Mouse (Mus musculus) midbrain, embryonic 10.5 days (tissue): Measurements from ENCODE around the gene Dph1. TPM values are rescaled to one million over a fixed set of nuclear protein-coding genes. Genes with fewer than 3 reads are reported as not detected.

Experiments
- DNase-seq: peaks from one replicate; pipeline ENCODE4 v3.0.0-alpha.2; 2017; ENCODE audit warnings: low spot score
- H3K27ac ChIP-seq: fragments of 300-500 bp; sonication (generic); replicated peaks from 2 replicates; pipeline ENCODE4 v1.5.1; 2016; ENCODE audit warnings: mild to moderate bottlenecking
- H3K27me3 ChIP-seq: fragments of 300-500 bp; sonication (generic); 2 replicates; pipeline ENCODE4 v1.6.1; 2016; ENCODE audit warnings: low read depth, mild to moderate bottlenecking; ENCODE audit not compliant: poor library complexity, severe bottlenecking
- H3K36me3 ChIP-seq: fragments of 300-500 bp; sonication (generic); 2 replicates; pipeline ENCODE4 v1.6.1; 2016; ENCODE audit warnings: mild to moderate bottlenecking, moderate library complexity
- H3K4me1 ChIP-seq: fragments of 300-500 bp; sonication (generic); 2 replicates; pipeline ENCODE4 v1.6.1; 2016
- H3K4me3 ChIP-seq: fragments of 300-500 bp; sonication (generic); 2 replicates; pipeline ENCODE4 v1.5.1; 2016; ENCODE audit warnings: mild to moderate bottlenecking, moderate library complexity
- H3K9me3 ChIP-seq: fragments of 300-500 bp; sonication (generic); replicated peaks from 2 replicates; pipeline ENCODE4 v1.6.1; 2016; ENCODE audit warnings: mild to moderate bottlenecking
- WGBS: fragments of 180-500 bp; shearing (Covaris S2); methylation state at CpG from one replicate; pipeline ENCODE4 v1.1.7; 2016; 5-methylcytosine and 5-hydroxymethylcytosine counted together
- polyA plus RNA-seq: library from polyadenylated mRNA; unstranded; fragments of >200 nt; fragmentation: Nextera tagmentation; extraction: Ambion mirVana; gene quantifications from 2 replicates; pipeline ENCODE4 v1.2.1, GENCODE M21; 2016

Gene Dph1
- polyA plus RNA-seq, 1 experiment from 2014 or later, result 27.3 TPM

- H3K27me3 ChIP-seq, result no peaks in the 10 kb centered on the region
- no peak for DNase-seq
- H3K9me3 ChIP-seq, result no peaks in the 10 kb centered on the region
- peaks cover 83% of the 10 kb centered on the region for H3K36me3 ChIP-seq
- H3K27ac ChIP-seq, result no peak overlapping the region
- no peak overlapping the region for H3K4me3 ChIP-seq
- WGBS, result 84% methylated on average over 2 of the region's 2 CpGs
- H3K4me1 ChIP-seq, result peaks cover 4% of the 10 kb centered on the region; the same call in 1 of the 2 replicates
Observed at GRCm38 (mm10) chr11:75145841-75146240, 45.2 kb downstream of the Dph1 start.

DNA sequence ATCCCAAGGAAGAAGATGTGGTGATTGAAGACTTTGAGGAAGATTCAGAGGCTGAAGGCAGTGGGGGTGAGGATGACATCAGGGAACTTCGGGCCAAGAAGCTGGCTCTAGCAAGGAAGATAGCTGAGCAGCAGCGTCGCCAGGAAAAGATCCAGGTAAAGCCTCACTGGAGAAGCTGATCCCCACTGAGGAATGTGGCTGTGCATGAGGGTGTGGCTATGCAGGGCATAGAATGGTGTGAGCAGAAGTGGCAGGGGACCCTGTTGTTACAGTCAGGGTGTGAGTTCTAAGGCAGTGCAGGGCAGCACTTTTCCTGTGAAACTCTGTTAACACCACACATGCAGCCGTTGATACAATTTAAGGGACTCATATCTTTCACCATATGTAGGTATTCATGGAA, 48.3 kb downstream of the Dph1 start:
- H3K36me3 ChIP-seq, result peaks cover 73% of the 10 kb centered on the region
- H3K4me1 ChIP-seq, result peaks cover 13% of the 10 kb centered on the region
- H3K27ac ChIP-seq, result no peak overlapping the region
- WGBS, result 90% methylated on average over 4 of the region's 4 CpGs
- no peaks in the 10 kb centered on the region for H3K27me3 ChIP-seq
- no peak overlapping the region for H3K4me3 ChIP-seq
- H3K9me3 ChIP-seq, result no peaks in the 10 kb centered on the region
- no peak for DNase-seq

GRCm38 (mm10) chr11:75141913-75142312, 49.1 kb downstream of the Dph1 start:
- H3K27me3 ChIP-seq, result no peaks in the 10 kb centered on the region
- DNase-seq, result no peak
- 62% methylated on average over 1 of the region's 1 CpGs for WGBS
- no peaks in the 10 kb centered on the region for H3K9me3 ChIP-seq
- no peak overlapping the region for H3K4me3 ChIP-seq
- H3K4me1 ChIP-seq, result peaks cover 12% of the 10 kb centered on the region
- H3K36me3 ChIP-seq, result peaks cover 67% of the 10 kb centered on the region
- H3K27ac ChIP-seq, result no peak overlapping the region

DNA sequence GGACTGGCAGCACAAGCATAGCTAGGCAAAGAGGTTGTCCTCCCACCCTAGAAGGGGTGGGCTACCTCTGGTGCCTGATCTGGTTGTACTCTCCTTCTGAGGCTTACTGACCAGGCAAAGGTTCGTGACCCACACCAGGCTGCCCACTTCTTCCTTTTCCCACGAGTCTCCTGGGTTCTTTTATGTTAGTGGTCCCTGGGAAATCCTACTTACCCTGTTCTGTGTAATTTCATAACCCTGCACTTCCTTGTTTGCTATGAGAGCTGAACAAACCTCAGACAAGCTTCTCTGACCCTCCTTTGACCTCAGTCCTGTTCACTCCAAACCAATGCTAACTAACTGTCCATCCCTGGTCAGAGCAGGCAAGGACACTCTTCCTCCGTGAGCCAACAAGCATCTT, 50.0 kb downstream of the Dph1 start:
- whole genome bisulfite sequencing, result 76% methylated on average over 3 of the region's 3 CpGs
- H3K9me3 ChIP-seq, result no peaks in the 10 kb centered on the region
- DNase-seq, result no peak
- H3K36me3 ChIP-seq, result peaks cover 64% of the 10 kb centered on the region
- H3K27ac ChIP-seq, result no peak overlapping the region
- H3K4me1 ChIP-seq, result peaks cover 12% of the 10 kb centered on the region
- no peak overlapping the region for H3K4me3 ChIP-seq
- H3K27me3 ChIP-seq, result no peaks in the 10 kb centered on the region

DNA sequence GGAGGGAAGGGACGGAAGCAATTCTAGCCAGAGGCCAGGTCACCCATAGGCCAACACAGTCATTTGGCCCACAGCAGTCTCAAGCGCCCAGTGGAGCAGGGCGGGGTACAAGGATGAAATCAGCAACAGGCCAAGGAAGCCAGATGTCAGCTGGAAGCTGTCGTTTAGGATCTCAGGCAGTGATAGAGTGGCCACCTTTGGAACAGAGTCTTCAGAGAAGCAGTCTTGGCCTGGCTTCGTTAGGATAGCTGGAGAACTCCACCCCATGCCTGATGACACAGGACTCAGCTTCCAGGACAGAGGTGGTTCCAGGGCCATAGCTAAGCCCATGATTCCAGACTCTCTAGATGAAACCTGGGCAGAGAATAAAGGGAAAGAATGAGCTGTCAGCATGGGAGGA, 50.6 kb downstream of the Dph1 start:
- H3K9me3 ChIP-seq, result no peaks in the 10 kb centered on the region
- no peak for DNase-seq
- H3K27me3 ChIP-seq, result no peaks in the 10 kb centered on the region
- H3K4me3 ChIP-seq, result no peak overlapping the region
- H3K4me1 ChIP-seq, result peaks cover 12% of the 10 kb centered on the region
- H3K27ac ChIP-seq, result 0 out of 2 replicates have a peak overlapping the region, but pooled peaks have one; percentile 1
- WGBS, result 81% methylated on average over 5 of the region's 5 CpGs
- H3K36me3 ChIP-seq, result peaks cover 59% of the 10 kb centered on the region

DNA sequence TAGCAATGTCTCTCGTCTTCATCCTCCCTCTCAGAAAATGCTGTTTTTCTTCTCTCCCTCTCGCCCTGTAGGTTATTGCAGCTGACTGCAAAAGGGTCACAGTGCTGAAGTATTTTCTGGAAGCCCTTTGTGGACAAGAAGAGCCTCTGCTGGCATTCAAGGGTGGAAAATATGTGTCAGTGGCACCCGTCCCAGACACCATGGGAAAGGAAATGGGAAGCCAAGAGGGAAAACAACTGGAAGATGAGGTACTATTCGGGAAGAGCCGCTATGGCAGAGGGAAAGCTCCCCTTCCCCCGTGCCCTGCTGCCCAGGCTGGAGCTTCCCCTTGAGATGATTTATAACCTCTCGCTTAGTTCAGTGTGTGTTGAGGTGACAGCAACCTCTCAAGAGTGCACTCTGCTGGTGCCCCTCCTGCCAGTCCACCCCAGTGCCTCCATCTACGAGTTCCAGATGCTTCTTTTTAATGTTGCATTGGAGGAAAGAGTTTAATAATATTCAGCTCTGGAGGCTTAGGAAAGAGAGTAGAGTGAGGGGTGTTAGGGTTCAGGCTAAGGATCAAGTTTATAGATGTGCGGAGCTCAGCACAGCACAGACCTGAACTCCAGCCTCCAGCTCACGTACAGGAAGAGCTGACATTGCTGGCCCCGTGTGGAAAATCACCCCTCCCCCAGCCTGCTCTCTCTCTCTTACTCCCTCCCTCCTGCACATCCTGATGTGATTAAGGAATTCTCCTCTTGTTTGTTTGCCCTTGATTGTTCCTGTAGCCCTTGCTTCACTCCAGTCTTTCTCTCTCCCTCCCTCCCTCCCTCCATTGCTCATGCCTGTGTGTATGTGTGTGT, 51.7 kb downstream of the Dph1 start:
- no peak for DNase-seq
- H3K9me3 ChIP-seq, result no peaks in the 10 kb centered on the region
- no peaks in the 10 kb centered on the region for H3K27me3 ChIP-seq
- H3K4me1 ChIP-seq, result peaks cover 12% of the 10 kb centered on the region
- H3K27ac ChIP-seq, result 0 out of 2 replicates have a peak overlapping the region, but pooled peaks have one; percentile 4
- H3K4me3 ChIP-seq, result no peak overlapping the region
- H3K36me3 ChIP-seq, result peaks cover 50% of the 10 kb centered on the region
- WGBS, result 64% methylated on average over 11 of the region's 11 CpGs

GRCm38 (mm10) chr11:75136666-75137398, 54.2 kb downstream of the Dph1 start:
- Histone ChIP-seq H3K4me3 (no peak overlapping the region), H3K27ac (no peak overlapping the region), H3K4me1 (peaks cover 15% of the 10 kb centered on the region), H3K27me3 (no peaks in the 10 kb centered on the region), H3K36me3 (peaks cover 25% of the 10 kb centered on the region), H3K9me3 (no peaks in the 10 kb centered on the region)
- WGBS, result 68% methylated on average over 5 of the region's 5 CpGs
- no peak for DNase-seq

- no peak for DNase-seq
- WGBS, result 93% methylated on average over 4 of the region's 4 CpGs
- Histone ChIP-seq H3K4me1 (peaks cover 15% of the 10 kb centered on the region), H3K36me3 (peaks cover 15% of the 10 kb centered on the region), H3K4me3 (no peak overlapping the region), H3K9me3 (no peaks in the 10 kb centered on the region), H3K27ac (no peak overlapping the region), H3K27me3 (no peaks in the 10 kb centered on the region)
Observed at GRCm38 (mm10) chr11:75135358-75135757, 55.7 kb downstream of the Dph1 start.

DNA sequence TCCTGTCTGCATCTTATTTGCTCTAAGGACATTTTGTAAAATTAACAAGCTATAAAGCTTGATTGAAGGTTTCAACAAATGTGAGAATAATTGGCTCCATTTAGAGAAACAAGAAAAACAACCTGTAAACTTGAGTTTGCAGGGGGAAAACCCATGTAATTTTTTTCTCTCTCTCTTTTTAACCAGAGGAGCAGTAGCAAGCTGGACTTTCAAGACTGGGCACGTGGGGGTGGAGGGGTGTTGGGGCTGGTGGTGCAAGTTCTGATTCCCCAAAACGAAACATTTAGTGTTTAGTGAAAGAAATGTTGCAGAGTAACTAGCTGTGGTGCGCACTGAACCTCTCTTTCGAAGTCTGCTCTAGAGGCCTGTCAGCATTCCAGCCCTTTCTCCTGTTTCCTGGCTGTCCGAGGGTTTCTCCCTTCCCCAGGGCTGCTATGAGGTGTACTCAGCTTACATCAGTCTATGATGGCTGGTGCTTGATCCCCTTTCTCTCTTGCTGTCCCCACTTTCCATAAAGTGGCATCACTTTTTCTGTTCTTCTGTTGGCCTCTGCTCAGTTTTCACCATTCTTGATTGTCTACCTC, 56.5 kb downstream of the Dph1 start:
- Histone ChIP-seq H3K4me1 (peaks cover 10% of the 10 kb centered on the region), H3K9me3 (no peaks in the 10 kb centered on the region), H3K4me3 (no peak overlapping the region), H3K27me3 (no peaks in the 10 kb centered on the region), H3K27ac (no peak overlapping the region), H3K36me3 (peaks cover 9% of the 10 kb centered on the region; the same call in 1 of the 2 replicates)
- no peak for DNase-seq
- whole genome bisulfite sequencing, result 87% methylated on average over 5 of the region's 5 CpGs

GRCm38 (mm10) chr11:75133951-75134350, 57.1 kb downstream of the Dph1 start:
- Histone ChIP-seq H3K4me1 (peaks cover 4% of the 10 kb centered on the region), H3K27me3 (no peaks in the 10 kb centered on the region), H3K36me3 (peaks cover 5% of the 10 kb centered on the region; the same call in 1 of the 2 replicates), H3K4me3 (no peak overlapping the region), H3K9me3 (no peaks in the 10 kb centered on the region), H3K27ac (no peak overlapping the region)
- DNase-seq, result no peak
- WGBS, result 36% methylated on average over 2 of the region's 2 CpGs

GRCm38 (mm10) chr11:75133391-75133790, 57.6 kb downstream of the Dph1 start:
- WGBS, result 94% methylated on average over 5 of the region's 5 CpGs
- Histone ChIP-seq H3K27me3 (no peaks in the 10 kb centered on the region), H3K9me3 (no peaks in the 10 kb centered on the region), H3K4me3 (no peak overlapping the region), H3K27ac (no peak overlapping the region), H3K36me3 (peaks cover 3% of the 10 kb centered on the region; the same call in 1 of the 2 replicates), H3K4me1 (0 out of 2 replicates have a peak, but pooled peaks cover 3% of the 10 kb centered on the region)
- DNase-seq, result no peak

DNA sequence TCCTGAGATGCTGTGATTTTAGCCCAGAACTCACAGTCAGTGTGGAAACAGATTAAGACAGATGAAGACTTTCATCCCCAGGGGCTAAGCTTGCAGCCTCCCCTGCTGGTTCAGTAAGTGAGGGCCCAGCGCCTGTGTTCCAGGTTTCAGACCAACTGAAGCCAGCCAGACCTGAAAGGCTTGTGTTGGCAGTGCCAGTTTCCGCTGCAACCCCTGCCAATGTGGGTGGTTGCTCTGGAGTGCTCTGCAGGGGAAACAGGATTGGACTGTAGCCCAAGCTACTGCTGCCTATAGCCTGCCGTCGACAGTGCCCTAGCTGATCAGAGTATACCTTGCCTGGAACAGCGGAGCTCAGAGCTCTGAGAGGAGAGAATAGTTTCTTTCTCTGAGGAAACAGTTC, 58.8 kb downstream of the Dph1 start:
- Histone ChIP-seq H3K27me3 (no peaks in the 10 kb centered on the region), H3K36me3 (no peaks in the 10 kb centered on the region), H3K9me3 (no peaks in the 10 kb centered on the region), H3K4me3 (no peak overlapping the region), H3K27ac (no peak overlapping the region), H3K4me1 (0 out of 2 replicates have a peak, but pooled peaks cover 3% of the 10 kb centered on the region)
- DNase-seq, result no peak
- WGBS, result 91% methylated on average over 5 of the region's 5 CpGs
